Mouse (Mus musculus): ENCODE results near the gene Taf1b.

Gene Taf1b

GRCm38 (mm10) chr12:24555976-24556375 is 57.8 kb downstream of the Taf1b start:
- no peak for DNase-seq

GRCm38 (mm10) chr12:24563395-24563960 is 65.3 kb downstream of the Taf1b start:
- no peak for DNase-seq

GRCm38 (mm10) chr12:24565311-24565710 is 67.2 kb downstream of the Taf1b start:
- DNase-seq: no peak

GRCm38 (mm10) chr12:24567606-24568005 is 69.4 kb downstream of the Taf1b start:
- no peak for DNase-seq

- DNase-seq: peak; percentile 96 to 97
Measured at GRCm38 (mm10) chr12:24571523-24572392, 73.6 kb downstream of the Taf1b start, which contains the start of gene Grhl1. Grhl1 (plus strand) TSS chr12:24572283.

- DNase-seq: no peak
Measured at GRCm38 (mm10) chr12:24572421-24573274, 74.5 kb downstream of the Taf1b start.

- peak in 1 of 2 experiments; percentile 22 for DNase-seq
Measured at GRCm38 (mm10) chr12:24573275-24573580, 75.1 kb downstream of the Taf1b start.

- DNase-seq: no peak
Measured at GRCm38 (mm10) chr12:24574870-24575269, 76.7 kb downstream of the Taf1b start.

GRCm38 (mm10) chr12:24580452-24580851 is 82.3 kb downstream of the Taf1b start:
- DNase-seq: no peak

GRCm38 (mm10) chr12:24580996-24581683 is 83.0 kb downstream of the Taf1b start:
- DNase-seq: no peak

GRCm38 (mm10) chr12:24583653-24584052 is 85.5 kb downstream of the Taf1b start:
- no peak for DNase-seq

GRCm38 (mm10) chr12:24584835-24585234 is 86.7 kb downstream of the Taf1b start:
- no peak for DNase-seq

GRCm38 (mm10) chr12:24586193-24586592 is 88.0 kb downstream of the Taf1b start:
- DNase-seq: no peak

GRCm38 (mm10) chr12:24590371-24590770 is 92.2 kb downstream of the Taf1b start:
- no peak for DNase-seq

- no peak for DNase-seq
Measured at GRCm38 (mm10) chr12:24592055-24592454, 93.9 kb downstream of the Taf1b start.

- DNase-seq: peak; percentile 89 to 93
Measured at GRCm38 (mm10) chr12:24592956-24593672, 95.0 kb downstream of the Taf1b start.

GRCm38 (mm10) chr12:24597376-24597775 is 99.2 kb downstream of the Taf1b start:
- peak in 1 of 2 experiments; percentile 11 for DNase-seq

GRCm38 (mm10) chr12:24599366-24599895 is 101.3 kb downstream of the Taf1b start:
- no peak for DNase-seq

- DNase-seq: no peak
Measured at GRCm38 (mm10) chr12:24600074-24600473, 101.9 kb downstream of the Taf1b start.

- peak; percentile 77 to 83 for DNase-seq
Measured at GRCm38 (mm10) chr12:24600806-24601205, 102.6 kb downstream of the Taf1b start.

- peak; percentile 66 to 68 for DNase-seq
Measured at GRCm38 (mm10) chr12:24603266-24603665, 105.1 kb downstream of the Taf1b start.

GRCm38 (mm10) chr12:24606166-24606565 is 108.0 kb downstream of the Taf1b start:
- no peak for DNase-seq

All from lung, adult 18-20 months (tissue).